Mouse (Mus musculus): ENCODE measurements around the gene Srd5a3.
A peak's percentile ranks its signal among the peaks of the same experiment; 100 is the strongest.

The Srd5a3 gene

DNA sequence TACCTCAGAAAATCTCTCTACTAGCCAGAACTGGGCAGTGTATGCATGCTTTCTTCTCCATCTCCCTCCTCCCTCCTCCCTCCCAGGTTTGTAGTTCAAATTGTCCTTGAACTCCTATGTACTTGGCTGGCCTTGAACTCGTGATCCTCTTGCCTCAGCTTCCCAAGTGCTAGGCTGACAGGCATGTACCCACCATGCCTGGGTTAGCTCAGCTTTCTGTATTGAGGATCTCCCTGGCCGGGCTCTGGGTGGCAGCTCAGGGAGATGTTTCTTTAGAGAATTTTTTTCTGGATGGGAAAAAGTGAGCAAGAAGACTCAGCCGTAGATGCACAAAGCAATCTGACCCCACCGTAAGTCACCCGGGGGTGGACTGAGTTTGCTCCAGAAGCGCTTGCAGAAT, 12.9 kb downstream of the Srd5a3 start:
- no peak for DNase-seq (ENCODE audit: extremely low spot score, low spot score)

DNA sequence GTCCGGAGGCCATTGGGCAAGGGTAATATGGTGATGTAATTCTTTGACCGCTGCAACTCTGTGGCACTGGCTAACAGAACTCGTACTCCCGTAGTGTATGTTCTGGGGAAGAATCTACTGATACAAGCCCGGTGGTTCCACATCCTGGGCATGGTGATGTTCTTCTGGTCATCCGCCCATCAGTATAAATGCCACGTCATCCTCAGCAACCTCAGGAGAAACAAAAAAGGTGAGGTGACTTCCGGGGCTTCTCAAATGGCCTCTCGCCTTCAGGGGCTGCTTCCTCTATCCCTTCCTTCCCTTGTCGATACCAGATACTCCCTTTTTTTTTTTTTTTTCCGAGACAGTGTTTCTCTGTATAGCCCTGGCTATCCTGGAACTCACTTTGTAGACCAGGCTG, 13.4 kb downstream of the Srd5a3 start:
- no peak for DNase-seq (ENCODE audit: extremely low spot score, low spot score)

DNA sequence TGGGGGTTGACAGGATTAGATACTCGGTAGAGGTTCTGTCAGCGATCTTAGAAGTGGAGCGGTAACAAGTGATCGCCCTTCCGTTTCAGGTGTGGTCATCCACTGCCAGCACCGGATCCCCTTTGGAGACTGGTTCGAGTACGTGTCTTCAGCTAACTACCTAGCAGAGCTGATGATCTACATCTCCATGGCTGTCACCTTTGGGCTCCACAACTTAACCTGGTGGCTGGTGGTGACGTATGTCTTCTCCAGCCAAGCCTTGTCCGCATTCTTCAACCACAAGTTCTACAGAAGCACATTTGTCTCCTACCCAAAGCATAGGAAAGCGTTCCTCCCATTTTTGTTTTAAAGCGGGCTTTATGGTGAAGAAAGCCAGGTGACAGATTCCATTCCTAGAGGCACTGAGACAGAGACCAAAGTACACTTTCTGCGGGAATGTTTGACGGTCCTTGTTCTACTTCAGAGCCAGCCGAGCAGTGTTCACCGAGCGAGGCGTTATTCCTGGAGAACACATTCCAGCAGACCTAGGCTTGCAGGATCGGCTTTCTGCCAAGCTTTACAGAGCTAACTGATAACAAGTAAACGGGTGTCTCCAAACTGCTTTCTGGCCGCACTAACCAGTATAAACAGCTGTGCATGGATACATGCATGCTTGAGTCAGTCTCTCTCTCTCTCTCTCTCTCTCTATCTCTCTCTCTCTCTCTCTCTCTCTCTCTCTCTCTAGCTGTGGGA, 14.5 kb downstream of the Srd5a3 start:
- DNase-seq (ENCODE audit: extremely low spot score, low spot score): no peak

DNA sequence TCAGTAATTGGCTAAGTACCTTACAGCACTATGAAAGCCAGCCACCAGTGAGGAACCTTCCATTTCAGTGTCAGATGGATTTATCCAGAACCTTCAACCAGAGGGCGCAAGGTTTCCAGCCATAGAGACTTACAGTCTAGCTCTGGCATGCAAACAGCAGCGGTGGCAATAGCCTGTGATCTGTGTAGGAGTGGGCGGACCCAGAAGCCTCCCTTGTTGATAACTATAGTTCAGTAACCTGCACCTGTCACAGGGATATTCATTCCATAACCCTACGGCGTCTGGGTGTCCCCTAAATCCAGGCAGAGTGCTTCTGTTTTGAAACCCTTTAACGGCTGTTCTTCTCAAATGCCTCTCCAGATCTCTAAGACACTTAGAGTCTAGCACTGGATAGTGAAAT, 19.5 kb downstream of the Srd5a3 start:
- no peak for DNase-seq (ENCODE audit: extremely low spot score, low spot score)

DNA sequence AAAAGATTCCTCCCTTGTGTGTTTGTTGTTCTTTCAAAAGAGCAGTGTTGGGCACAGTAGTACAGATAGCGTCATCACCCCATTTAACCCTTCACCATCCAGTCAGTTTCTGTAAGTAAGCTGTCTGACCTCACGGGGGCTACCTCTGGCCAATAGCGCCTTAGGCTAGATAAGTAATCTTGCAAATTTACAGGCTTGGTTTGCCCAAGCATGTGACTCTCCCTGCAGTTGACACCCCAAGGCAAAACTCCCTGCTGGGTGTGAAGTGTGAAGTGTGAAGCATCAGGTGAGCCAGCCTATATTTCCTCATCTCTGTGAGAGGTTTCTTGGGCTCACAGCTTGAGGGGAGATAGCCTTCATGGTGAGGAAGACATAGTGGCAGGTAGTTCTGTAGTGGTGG, 20.0 kb downstream of the Srd5a3 start:
- no peak for DNase-seq (ENCODE audit: extremely low spot score, low spot score)

DNA sequence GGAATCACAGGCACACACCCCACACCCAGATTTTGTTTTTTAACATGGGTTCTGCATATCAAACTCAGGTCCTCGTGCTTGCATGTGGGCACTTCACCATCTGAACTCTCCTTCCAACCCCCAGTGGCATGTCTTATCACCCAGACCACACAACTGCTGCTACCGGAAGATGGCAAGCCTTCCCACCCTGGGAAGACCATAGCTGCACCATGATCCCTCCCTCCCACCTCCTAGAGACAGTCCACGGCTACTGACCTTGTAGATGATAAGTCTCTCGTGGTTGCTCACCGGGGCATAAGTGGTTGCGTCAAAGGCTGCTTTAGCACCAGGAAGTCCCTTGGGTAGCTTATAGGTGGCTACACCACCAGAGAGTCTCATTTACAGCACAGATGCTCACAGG, 21.4 kb downstream of the Srd5a3 start:
- no peak for DNase-seq (ENCODE audit: extremely low spot score, low spot score)

DNA sequence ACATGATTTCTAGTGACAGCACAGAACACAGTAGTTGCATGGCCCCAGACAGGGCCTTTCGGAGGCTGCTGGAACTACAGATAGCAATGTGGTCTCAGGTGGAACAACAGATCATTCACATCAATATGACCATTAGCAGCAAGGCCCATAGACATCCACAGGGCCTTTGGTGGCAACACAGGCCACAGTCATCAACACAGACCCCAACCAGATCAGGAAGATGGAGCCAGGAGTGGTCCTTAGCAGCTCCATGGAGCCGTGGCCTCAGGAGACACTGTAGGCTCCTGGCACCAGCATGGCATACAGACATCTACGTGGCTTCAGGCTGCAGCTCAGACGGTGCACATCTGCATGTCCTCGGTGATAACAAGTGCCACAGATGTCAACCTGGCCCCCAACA, 22.9 kb downstream of the Srd5a3 start:
- DNase-seq (ENCODE audit: extremely low spot score, low spot score): no peak

DNA sequence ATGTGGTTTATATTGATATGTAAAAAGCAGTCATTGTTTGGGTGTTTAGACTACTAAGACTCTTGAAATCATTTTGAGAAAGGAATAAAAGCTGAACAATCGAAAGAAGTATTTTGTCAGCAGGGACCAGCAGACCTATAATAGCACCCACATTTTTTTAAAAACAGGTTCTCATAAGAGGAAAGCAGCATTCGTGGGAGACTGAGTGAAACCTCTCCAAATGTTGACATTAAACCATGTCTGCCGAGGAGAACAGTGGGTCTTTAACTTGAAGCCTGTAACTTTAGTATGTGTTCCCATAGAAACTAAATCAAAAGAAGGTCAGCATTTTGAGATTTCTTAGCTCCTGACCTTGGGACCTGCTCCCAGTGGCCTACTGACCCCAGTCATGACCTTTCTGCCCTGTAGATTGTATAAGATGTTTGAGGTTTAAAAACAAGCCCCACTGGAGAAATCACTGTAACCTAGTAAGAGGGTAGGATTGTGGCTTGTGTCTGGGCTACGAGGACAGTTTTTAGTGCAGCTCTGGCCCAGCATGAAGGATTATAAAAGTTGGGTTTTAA, 23.8 kb downstream of the Srd5a3 start:
- DNase-seq (ENCODE audit: extremely low spot score, low spot score): no peak

DNA sequence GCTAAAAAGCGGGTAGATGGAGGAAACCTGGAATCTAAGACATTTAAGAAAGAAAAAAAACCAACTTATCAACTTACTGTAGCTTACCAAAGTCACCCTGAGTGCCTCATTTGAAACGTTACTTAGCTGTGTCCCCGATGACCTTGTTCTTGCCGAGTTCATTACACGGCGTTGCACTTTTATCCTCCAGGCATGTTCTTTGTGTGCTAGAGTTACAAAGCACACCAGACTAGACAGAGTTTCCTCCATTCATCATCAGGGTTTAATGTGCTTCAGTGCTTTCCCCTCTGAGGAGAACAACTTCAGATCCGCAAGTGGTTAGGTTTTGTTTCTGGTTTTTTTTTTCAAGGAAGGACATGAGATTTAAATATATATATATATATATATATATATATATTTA, 24.8 kb downstream of the Srd5a3 start:
- no peak for DNase-seq (ENCODE audit: extremely low spot score, low spot score)

DNA sequence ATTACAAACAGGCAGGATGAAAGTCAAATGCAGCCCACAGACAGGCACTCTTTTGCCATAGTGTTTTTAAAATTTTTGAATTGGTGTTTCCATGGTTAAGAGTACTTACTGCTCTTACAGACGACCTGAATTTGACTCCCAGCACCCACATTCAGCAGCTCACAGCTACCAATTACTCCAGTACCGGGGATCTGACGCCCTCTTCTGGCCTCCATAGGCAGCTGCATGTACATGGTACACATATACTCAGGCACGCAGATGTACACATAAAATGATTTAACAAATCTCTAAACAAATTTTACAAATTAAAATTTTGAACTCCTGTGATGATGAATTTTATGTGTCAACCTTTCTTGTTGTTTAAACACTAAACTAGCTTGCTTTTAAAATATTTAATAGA, 30.5 kb downstream of the Srd5a3 start:
- no peak for DNase-seq (ENCODE audit: extremely low spot score, low spot score)

DNA sequence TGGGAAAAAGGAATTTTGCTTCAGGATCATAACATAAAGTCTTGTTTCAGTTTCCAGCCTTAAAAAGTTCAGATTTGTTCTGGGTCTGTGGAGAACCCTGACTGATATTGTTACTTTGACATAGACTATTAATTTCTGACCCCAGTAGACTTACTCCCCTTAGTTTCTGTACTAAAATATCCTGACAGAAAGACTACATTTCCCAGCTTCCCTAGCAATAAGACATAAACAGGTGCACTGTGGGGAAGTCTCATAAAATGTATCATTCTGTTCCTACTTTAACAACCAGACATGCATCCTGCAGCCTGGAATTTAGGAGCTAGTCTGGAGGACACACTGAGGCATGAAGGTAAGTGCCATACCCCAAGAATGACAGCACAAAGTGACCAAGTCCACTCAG, 31.0 kb downstream of the Srd5a3 start:
- DNase-seq (ENCODE audit: extremely low spot score, low spot score): no peak

DNA sequence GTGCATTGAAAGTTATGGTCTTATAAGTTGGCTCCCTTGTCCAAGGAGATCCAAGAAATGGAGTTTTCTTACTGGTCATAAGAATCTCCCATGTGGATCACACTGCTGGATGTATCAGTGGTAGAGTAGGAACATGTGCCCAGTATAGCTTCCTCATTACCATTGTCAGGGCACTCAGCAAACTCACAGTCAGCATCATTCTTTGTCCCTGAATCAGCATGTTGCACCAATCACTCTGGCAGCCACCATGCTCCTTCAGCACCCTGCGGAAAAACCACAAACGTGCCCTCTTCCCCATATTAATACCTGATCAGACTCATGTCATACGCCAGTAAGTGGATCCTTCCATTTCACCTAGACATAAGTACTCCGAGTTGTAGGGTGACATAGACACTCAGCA, 35.0 kb downstream of the Srd5a3 start:
- DNase-seq (ENCODE audit: extremely low spot score, low spot score): no peak

DNA sequence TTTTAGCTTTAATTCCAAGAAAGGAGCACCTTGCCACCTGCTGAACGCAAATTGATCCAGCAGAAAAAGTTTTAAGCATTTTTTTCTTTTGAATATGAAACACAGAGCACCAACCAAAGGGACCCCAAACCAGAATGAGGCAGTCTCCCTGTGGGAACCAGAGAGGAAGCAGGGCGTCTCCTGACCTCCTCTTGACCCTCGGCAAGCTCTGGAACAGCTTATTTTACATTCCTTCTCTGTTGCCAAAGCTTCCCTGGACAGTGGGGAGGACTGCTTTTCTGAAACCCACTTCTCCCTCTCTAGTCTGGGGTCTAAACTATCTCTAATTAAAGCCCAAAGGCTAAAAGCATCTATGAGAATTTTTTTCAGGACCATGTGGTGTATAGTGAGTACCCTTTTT, 36.3 kb downstream of the Srd5a3 start:
- no peak for DNase-seq (ENCODE audit: extremely low spot score, low spot score)

DNA sequence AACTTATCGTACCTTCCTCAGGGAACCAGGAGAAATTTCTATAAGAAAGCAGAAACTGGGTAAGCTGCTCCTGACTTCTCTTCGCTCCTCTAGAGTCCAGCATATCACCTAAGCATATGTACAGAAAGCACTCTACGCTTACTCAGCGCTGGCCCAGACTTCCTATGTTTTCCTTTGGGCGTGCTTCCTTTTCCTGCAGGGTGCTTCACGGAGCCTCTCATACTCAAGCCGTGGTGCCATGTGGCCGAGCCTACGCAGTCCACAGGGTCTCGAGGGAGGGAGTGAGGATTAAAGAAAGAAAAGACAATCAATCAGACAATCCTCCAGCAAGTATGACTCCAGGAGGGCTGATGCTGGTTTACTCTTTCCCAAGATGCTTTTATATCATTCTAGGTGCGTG, 36.8 kb downstream of the Srd5a3 start:
- no peak for DNase-seq (ENCODE audit: extremely low spot score, low spot score)

DNA sequence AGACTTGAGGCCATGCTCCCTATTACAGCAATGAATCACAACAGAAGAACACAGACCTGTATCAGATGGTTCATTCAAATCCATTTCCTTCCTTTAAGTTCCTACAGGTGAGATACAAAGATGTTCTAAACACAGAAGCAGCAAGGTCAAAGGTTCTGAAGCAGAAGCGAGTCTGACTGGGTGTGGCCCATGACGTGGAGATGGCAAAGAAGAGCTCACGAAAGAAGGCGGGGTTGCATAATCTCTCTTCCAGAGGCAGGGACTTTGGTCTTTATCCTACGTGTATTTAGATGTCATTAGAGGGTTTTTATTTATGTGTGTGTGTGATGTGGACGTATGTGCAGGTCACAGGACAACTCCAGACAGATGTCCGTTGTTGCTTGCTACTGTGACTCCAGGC, 37.6 kb downstream of the Srd5a3 start:
- DNase-seq (ENCODE audit: extremely low spot score, low spot score): no peak

DNA sequence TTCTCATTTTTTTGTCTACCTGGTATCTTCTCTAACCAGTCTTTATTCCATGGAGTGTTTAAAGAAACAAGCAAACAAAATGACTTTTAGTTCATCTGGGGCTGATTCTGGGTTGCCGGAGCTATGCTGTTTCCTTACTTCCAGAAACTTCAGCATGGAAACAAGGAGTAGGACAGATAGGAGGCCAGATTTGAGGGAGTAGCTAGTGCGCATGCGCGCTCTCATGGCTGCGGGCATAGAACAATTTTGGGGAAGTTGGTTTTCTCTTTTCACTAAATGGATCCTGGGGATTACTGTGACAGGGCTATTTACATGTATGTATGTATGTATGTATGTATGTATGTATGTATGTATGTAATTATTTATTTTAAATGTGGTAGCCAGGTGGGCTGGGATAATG, 39.1 kb downstream of the Srd5a3 start:
- DNase-seq (ENCODE audit: extremely low spot score, low spot score): no peak

DNA sequence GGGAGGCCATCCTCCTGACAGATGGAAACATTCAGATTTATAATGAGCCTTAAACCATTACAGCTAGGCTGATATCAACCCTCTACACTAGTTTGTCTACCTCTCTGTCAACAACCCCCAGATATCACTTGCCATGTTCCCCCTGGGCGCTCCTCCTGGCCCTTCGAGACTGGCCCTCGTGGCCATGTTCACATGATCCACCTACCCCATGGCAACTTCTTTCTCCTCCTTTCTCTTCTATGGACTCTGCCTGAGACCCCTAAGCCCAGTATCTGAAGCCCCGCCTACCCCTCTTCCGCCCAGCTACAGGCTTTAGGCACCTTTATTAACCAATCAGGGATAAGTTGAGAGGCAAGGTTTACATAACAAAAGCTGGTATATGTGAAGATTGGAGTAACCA, 39.7 kb downstream of the Srd5a3 start:
- DNase-seq (ENCODE audit: extremely low spot score, low spot score): no peak

DNA sequence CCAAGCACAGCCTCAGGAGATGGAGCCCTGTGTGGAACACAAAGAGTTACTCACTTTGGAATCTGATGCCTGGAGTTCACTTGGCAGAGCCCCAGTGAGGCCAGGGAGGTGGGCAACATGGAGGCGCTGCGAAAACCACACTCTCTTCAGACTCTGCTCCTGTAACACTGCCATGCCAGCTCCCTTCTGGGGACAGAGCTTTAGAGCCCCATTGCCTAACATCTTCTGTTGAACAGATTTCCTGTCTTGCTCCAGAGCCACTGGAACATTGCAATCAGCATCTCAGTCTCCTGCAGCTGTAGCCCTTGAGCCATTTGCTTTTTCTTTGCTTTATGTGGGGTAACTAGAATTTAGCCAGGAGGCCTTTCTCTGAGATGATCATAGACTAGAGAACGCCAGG, 42.3 kb downstream of the Srd5a3 start:
- no peak for DNase-seq (ENCODE audit: extremely low spot score, low spot score)

DNA sequence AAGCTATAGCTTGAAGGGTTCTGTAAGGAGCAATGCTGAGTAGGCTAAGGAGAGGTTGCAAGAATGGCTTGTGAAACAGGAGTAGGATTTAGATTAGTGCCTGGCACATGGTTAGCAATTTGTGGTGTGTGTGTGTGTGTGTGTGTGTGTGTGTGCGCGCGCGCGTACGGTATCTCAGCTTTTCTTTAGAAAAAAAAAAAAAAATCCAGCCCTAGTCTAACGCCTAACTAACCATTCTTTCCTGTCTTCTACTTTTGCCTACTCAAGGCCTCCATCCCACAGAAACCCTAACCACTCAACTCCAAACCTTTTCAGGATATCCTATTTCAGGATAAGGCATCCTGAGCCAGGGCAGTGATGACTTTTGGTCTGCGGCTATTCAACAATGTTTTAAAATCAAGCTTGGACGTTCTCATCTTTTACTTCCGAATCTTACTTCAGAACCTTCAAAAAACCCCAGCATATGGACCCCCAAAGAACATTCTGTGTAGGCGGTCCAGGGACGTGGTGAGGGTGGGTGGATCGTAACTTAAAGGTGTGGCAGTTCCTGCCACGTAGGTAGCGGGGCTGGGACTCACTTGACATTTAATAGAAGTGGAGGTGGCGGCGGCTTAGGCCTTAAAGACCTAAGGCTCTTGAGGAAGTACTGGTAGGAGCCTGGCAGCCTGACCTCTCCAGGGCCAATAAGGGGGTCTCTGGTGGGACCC, 43.1 kb downstream of the Srd5a3 start:
- DNase-seq (ENCODE audit: extremely low spot score, low spot score): no peak

DNA sequence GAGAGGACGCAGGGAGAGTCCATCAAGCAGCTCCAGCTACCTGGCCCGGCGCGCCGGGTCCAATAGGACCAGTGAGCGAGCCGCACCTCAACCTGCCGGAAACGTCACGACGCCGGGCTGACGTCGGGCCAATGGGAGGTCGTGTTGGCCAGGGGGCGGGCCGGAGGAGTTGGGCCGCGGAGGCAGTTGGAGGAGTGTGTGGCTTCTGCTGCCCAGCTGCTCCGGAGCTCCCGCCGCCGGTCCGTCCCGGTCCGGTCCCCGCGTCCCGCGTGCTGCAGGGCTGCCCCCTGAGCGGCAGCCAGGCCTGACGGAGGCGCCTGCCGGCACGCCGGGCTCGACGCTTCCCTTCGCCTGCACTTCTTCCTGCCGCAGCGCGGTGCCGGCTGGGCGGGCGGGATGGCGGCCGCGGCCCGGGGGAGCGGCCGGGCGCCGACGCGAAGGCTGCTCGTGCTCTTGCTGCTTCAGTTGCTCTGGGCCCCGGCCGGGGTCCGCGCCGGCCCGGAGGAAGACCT, 43.7 kb downstream of the Srd5a3 start, which contains the start of gene Tmem165:
Gene Tmem165, plus strand, starts transcription at position 131 of the 512 bp plus-strand sequence.
- DNase-seq (ENCODE audit: extremely low spot score, low spot score): peak; percentile 93

DNA sequence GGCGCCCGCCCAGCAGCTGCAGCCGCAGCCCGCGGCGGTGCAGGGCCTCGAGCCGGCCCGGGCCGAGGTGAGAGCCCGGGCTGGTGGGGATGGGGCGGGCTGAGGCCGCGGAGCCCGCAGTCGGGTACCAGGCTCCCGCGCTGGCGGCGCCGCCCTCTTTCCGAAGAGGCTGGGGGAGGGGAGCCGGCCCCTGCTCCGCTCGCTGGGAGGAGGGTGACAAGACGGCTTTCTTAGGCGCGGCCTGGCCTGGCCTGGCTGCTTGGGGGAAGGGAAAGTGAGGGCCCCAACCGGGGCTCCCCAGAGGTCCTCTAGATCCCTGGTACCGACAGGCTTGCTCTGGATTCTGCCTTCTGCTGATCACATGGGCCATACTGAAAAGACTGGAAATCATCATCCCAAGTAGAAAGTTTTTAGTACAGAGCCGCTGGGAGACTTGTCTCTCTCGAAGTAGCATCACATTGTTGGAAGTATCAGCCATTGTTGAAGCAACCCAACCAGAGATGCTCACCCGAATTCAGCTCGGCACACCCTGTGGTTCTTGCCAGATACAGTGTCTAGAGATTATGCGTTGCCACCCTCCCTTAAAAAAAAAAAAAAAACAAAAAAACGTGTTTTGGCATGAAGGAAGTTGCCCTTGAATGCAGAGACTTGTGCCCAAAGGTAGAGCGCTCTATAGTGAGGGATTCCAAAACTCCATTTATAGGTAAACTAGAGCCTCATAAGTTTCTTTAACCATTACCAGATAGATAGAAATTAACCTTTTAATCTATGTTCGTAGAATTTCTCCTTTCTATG, 44.4 kb downstream of the Srd5a3 start:
- DNase-seq (ENCODE audit: extremely low spot score, low spot score): peak; percentile 83

DNA sequence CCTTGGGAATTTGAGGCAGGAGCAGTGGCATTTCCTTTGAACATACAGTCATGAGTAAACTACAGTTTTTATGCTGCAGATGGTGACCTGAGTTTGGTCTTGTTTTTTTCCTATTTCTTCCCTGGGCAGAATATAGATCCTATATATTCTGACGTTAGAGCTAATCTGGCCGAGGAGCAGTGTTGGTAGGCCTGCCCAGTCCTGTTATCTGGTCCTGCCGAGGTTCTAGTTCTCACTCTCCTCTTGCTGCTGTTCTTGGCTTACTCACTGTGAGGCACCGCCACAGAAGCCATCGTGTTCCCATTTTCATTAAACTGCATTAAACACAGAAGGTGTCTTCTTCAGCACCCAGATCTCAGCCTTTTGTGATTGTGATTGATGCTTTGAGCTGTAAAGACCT, 47.8 kb downstream of the Srd5a3 start:
- no peak for DNase-seq (ENCODE audit: extremely low spot score, low spot score)
